Mouse (Mus musculus) splenic B cell, adult 2 months (primary cell): ENCODE measurements around the gene Mtor.

Experiments used
- DNase-seq: peaks from one replicate; pipeline ENCODE4 v3.0.0-alpha.2; 2011; ENCODE audit warnings: low read depth, low spot score
- H3K27me3 ChIP-seq: 2 replicates; pipeline ENCODE4 v1.6.1; 2012; ENCODE audit warnings: mild to moderate bottlenecking, low read length, moderate library complexity, mixed read lengths; ENCODE audit not compliant: control insufficient read depth, poor library complexity, insufficient read depth, severe bottlenecking
- H3K36me3 ChIP-seq: 2 replicates; pipeline ENCODE4 v1.6.1; 2012; ENCODE audit warnings: mild to moderate bottlenecking, low read length, moderate library complexity, mixed read lengths; ENCODE audit not compliant: control insufficient read depth, poor library complexity, insufficient read depth, severe bottlenecking

Gene Mtor

DNA sequence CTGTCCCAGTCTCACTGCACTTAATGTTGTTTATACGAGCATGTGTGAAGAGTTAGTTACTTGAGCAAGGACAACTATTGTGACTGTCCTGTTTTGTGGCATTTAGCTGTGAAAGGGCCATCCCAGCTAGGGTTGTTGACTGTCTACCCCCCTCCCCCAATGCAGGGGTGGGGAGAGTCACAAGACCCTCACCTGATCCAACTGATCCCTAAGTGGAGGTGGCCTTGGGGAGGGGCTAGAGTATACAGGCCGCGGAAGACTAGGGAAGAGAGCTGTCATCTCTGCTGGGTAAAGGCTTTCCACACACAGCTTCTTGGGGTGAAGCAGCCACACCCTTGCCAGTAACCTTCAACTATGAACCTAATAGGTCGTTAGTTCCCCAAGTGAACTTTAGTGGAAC is 151.9 kb downstream of the Mtor start:
- H3K27me3 ChIP-seq, result no peaks in the 10 kb centered on the region
- H3K36me3 ChIP-seq, result no peaks in the 10 kb centered on the region
- no peak for DNase-seq

DNA sequence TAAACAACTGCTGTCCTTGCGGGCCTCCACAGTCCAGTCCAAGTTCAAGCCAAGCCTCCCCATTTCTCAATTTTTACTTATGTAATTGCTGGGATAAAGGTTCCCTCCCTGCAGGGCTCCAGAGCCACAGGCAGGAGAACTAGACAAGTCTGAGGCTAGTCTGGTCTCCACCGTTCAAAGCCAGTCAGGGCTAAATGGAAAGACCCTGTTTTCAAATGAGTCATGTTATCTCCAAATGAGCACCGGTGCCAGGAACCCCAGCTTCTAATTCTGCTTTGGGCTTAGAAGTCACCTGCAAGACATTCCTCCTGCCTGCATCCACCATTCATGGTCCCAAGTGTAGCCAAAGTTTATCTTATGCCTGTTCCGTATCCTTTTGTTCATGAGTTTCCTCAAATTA is 153.5 kb downstream of the Mtor start:
- no peak for DNase-seq
- H3K27me3 ChIP-seq, result no peaks in the 10 kb centered on the region
- H3K36me3 ChIP-seq, result no peaks in the 10 kb centered on the region

DNA sequence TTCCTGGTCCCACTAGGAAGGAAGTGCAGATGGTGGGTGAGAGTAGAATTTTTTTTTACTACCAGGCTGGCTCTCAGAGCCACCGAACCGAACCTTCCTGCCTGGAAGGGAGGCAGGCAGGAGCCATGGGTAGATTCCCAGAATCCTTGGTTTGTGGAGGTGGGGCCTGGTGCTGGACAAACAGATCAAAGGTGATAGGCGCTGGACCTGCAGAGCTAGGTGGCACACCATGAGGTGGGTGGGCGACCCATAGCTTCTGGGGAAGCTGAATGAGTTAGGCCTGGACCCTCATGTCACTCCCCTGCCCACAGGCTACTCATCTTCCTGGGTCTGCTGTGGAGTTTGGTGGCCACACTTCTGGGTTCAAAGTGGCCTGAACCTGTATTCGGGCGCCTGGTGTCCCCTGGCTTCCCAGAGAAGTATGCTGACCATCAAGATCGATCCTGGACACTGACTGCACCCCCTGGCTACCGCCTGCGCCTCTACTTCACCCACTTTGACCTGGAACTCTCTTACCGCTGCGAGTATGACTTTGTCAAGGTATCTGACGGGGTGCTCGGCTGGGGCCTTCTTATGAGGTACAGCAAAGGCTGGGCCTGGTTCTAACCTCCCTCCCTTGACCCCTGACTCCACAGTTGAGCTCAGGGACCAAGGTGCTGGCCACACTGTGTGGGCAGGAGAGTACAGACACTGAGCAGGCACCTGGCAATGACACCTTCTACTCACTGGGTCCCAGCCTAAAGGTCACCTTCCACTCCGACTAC is 154.1 kb downstream of the Mtor start, which contains the start of gene Masp2:
Gene Masp2 (plus strand): TSS at position 198 of the 764 bp plus-strand sequence.
- H3K27me3 ChIP-seq, result no peaks in the 10 kb centered on the region
- DNase-seq, result no peak
- H3K36me3 ChIP-seq, result no peaks in the 10 kb centered on the region

DNA sequence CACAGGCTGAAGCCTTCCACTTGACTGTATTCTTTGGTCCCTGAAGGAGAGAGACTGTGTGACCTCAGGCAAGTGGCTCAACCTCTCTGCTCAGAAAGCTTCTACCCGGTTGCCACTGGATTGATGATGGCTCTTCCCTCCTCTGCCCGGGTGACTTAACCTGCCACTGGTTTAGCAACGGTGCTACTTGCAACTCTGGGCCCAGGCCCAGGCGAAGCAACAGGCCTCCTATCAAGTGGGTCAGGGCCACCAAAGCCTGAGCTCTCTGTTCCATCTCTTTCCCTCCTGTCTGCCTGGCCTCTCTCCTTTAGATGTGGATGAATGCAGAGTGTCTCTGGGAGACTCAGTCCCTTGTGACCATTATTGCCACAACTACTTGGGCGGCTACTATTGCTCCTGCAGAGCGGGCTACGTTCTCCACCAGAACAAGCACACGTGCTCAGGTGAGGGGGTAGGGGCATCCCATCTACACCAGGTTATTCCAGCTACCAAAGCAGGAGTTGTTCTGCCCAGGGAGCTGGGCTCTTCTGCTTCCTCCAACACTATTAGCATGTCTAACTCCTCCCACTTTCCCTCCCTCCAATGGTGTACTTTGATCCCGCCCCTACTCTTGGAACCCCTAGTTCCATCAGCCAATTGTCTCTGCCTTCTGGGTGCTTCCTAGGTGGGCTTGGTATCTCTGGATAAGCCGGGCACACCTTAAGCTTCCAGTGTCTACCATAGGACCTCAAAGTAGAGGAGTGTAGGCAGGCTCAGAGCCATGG is 155.1 kb downstream of the Mtor start:
- no peaks in the 10 kb centered on the region for H3K36me3 ChIP-seq
- DNase-seq, result no peak
- no peaks in the 10 kb centered on the region for H3K27me3 ChIP-seq

DNA sequence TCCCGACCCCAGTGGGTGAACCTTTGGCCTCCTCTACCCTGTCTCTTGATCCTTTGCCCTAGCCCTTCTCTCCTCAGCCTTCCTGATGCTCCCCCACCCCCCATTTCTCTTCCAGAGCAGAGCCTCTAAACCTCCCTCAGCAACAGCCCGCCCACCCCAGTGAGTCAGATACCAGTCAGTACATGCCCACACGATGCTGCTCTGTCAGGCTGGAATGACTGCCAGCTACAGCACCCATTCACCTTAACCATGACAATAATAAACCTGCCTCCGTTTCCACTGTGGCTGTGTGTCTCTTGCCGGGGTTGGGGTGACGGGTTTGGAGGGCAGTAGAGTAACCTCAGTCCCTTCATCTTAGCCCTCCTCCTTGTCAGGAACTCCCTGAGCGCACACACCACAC is 155.7 kb downstream of the Mtor start:
- DNase-seq, result no peak
- H3K27me3 ChIP-seq, result no peaks in the 10 kb centered on the region
- no peaks in the 10 kb centered on the region for H3K36me3 ChIP-seq

DNA sequence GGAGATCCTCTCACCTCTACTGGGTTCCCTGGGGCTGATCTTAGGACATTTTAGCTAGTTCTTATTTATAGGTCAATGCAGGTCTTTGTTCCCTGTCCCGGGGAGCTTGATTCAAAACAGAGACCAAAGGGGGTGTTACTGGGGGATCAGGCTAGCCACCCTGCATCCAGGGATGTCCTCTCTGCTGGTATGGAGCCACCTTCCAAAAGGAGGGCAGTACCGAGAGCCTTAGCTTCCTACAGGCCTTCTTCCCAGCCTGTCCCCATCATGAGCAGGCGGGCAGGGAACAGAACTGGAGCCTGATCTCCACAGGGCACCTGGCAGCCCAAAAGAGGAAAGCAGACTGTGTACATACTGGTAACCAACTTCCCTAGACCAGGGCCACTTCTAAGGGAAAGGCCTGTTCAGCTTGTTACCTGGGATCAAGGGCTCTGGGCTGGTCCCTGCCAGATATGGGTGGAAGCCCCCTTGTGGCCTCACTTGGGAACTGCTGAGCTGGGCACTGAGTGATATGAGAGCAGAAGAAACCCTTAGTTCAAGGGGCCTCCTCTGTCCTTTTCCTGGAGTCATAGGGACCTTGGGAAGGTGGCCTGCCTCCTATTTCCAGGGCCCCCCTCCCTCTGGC is 156.2 kb downstream of the Mtor start:
- H3K27me3 ChIP-seq, result no peaks in the 10 kb centered on the region
- DNase-seq, result peak; percentile 75
- no peaks in the 10 kb centered on the region for H3K36me3 ChIP-seq
